Mouse (Mus musculus) spleen, adult 2 months (tissue): ENCODE measurements at regions not wholly inside any gene's neighbourhood (a gene's known extent, or its start where the extent isn't known, plus 50 kb on each side); places are given as distances from the start of the nearest gene placed in this dataset.

Experiments
- CTCF ChIP-seq: fragments of 200-500 bp; IDR thresholded peaks from 2 replicates; pipeline ENCODE4 v1.5.1; 2011; ENCODE audit warnings: mild to moderate bottlenecking, inconsistent platforms; ENCODE audit not compliant: insufficient read depth, insufficient read length, insufficient replicate concordance; ENCODE audit errors: extremely low read depth
- POLR2A ChIP-seq: fragments of 200-500 bp; IDR thresholded peaks from 2 replicates; pipeline ENCODE4 v1.6.1; 2011; ENCODE audit warnings: low read depth, low read length, inconsistent platforms

DNA sequence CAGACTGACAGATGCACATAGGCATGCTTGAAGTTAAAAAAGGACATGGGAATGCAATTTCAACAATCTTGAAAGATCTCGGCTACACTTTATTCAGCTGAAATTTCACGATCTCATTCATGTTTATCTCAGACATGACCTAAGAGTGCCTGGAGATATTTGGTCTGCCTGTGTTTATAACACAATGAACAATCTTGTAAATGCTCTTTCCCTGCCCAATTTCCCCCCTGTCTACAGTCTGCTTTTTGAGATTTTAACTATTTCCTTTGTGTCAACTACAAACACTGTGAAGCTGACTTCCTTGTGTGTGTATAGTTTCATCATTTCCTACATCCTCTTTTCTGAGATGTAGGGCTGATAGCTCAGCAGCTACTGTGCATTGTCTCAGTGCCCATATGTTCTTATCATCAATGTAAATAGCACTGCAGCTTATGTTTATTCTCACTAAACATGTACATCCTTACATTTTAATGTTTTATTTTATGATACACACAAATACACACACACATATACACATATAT, 319.4 kb upstream of the A1bg start:
- TF ChIP-seq POLR2A = no peak
- no peak for TF ChIP-seq CTCF
